Mouse (Mus musculus): ENCODE data around the gene Tmtc4.

The Tmtc4 gene

GRCm38 (mm10) chr14:122983226-122984215 is at the start of gene Tmtc4:
Gene Tmtc4, minus strand, starts transcription at chr14:122984035.
- DNase-seq: peak; percentile 95 to 97

- DNase-seq: no peak
Measured at GRCm38 (mm10) chr14:123032435-123032834, 48.6 kb upstream of the Tmtc4 start.

- no peak for DNase-seq
Measured at GRCm38 (mm10) chr14:123027876-123028275, 44.0 kb upstream of the Tmtc4 start.

- no peak for DNase-seq
Measured at GRCm38 (mm10) chr14:123022981-123023380, 39.1 kb upstream of the Tmtc4 start.

- no peak for DNase-seq
Measured at GRCm38 (mm10) chr14:123016310-123016709, 32.5 kb upstream of the Tmtc4 start.

- no peak for DNase-seq
Measured at GRCm38 (mm10) chr14:123015687-123016086, 31.9 kb upstream of the Tmtc4 start.

GRCm38 (mm10) chr14:123009108-123010018 is 25.5 kb upstream of the Tmtc4 start:
- DNase-seq: no peak

GRCm38 (mm10) chr14:123008672-123009071 is 24.8 kb upstream of the Tmtc4 start:
- DNase-seq: no peak

GRCm38 (mm10) chr14:123003715-123004114 is 19.9 kb upstream of the Tmtc4 start:
- no peak for DNase-seq

GRCm38 (mm10) chr14:123001391-123001790 is 17.6 kb upstream of the Tmtc4 start:
- DNase-seq: no peak

- DNase-seq: no peak
Measured at GRCm38 (mm10) chr14:122997465-122997864, 13.6 kb upstream of the Tmtc4 start.

- DNase-seq: no peak
Measured at GRCm38 (mm10) chr14:122993935-122994334, 10.1 kb upstream of the Tmtc4 start.

GRCm38 (mm10) chr14:122992937-122993336 is 9.1 kb upstream of the Tmtc4 start:
- no peak for DNase-seq

- DNase-seq: no peak
Measured at GRCm38 (mm10) chr14:122990521-122991052, 6.8 kb upstream of the Tmtc4 start.

- DNase-seq: no peak
Measured at GRCm38 (mm10) chr14:122986404-122986803, 2.6 kb upstream of the Tmtc4 start.

- DNase-seq: peak; percentile 89 to 94
Measured at GRCm38 (mm10) chr14:122982571-122983225, 1.1 kb downstream of the Tmtc4 start.

- no peak for DNase-seq
Measured at GRCm38 (mm10) chr14:122981831-122982485, 1.9 kb downstream of the Tmtc4 start.

GRCm38 (mm10) chr14:122978871-122979270 is 5.0 kb downstream of the Tmtc4 start:
- no peak for DNase-seq

GRCm38 (mm10) chr14:122977797-122978140 is 6.1 kb downstream of the Tmtc4 start:
- DNase-seq: no peak

GRCm38 (mm10) chr14:122977056-122977796 is 6.6 kb downstream of the Tmtc4 start:
- no peak for DNase-seq

All from kidney, postnatal 25 days (tissue).